Mouse (Mus musculus) kidney, adult 2 months (tissue): Measurements from ENCODE around the gene Traf1.

Source experiments
- CTCF ChIP-seq: fragments of 200-500 bp; conservative IDR thresholded peaks from 2 replicates; pipeline ENCODE4 v1.5.1; 2011; ENCODE audit warnings: low read depth, mild to moderate bottlenecking, control low read depth, low read length, moderate library complexity, mixed read lengths; ENCODE audit not compliant: insufficient read depth, insufficient read length
- POLR2A ChIP-seq: fragments of 200-500 bp; IDR thresholded peaks from one replicate; pipeline ENCODE4 v1.6.1; 2011; ENCODE audit warnings: low read depth, low read length, control low read depth

DNA sequence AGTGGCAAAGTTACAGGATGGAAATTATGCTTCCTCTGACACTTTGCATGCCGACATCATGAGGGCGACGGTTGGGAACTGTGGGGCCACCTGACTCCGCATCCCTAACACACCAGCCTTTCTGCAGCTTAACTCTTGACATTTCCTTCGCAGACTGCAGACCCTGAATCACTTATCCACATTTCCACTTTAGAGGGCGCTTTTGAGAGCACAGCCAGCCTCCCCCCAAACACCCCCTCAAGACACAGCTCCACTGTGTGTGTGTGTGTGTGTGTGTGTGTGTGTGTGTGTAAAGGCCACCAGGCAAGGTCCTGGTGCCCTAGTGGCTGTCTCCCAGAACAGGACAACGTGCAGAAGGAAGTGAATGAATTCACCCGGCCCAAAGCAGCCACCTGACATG, 4.2 kb upstream of the Traf1 start:
- TF ChIP-seq POLR2A (no peak), CTCF (no peak)
